ENCODE assay signal across 7 mouse cellular contexts in genomic region chr1:176814591-176815062, GRCm38 (mm10). TPM values are rescaled to one million over a fixed set of nuclear protein-coding genes. Genes with fewer than 3 reads are reported as not detected.
DNase-seq lines count a peak whose midpoint lies in the region; ATAC-seq and TF ChIP-seq lines count a peak whose summit lies in the region.

Gene Sdccag8 (plus strand): TSS chr1:176814660.

- H3K4me1 ChIP-seq in intestine, postnatal 0 days (replicated peaks; ENCODE audit: control insufficient read depth, insufficient read depth, low read length): peaks cover 8% of the 10 kb centered on the region
- H3K4me1 ChIP-seq in midbrain, embryonic 12.5 days: peaks cover 10% of the 10 kb centered on the region
- H3K4me1 ChIP-seq in small intestine, adult 2 months (ENCODE audit: control insufficient read depth, insufficient read depth, insufficient read length, low read length): peaks cover 12% of the 10 kb centered on the region

- peak within 1 kb of the TSS; percentile 90 for H3K4me2 ChIP-seq in intestine, postnatal 0 days (replicated peaks; ENCODE audit: low read depth)
- H3K4me2 ChIP-seq in midbrain, embryonic 12.5 days (replicated peaks): peak within 1 kb of the TSS; percentile 64

- TF ChIP-seq POLR2A in small intestine, adult 2 months (IDR thresholded peaks at IDR 0.05; ENCODE audit: low read depth, low read length): peak; percentile 30; the same call in 1 of the 2 replicates

- TF ChIP-seq CTCF in intestine, postnatal 0 days (IDR thresholded peaks at IDR 0.05; ENCODE audit: low read depth): no peak
- TF ChIP-seq CTCF in small intestine, adult 2 months (IDR thresholded peaks at IDR 0.05; ENCODE audit: extremely low read depth, insufficient read length, insufficient replicate concordance, low read depth, low read length): no peak

- H3K9me3 ChIP-seq in intestine, postnatal 0 days (ENCODE audit: control insufficient read depth): no peaks in the 10 kb centered on the region
- no peaks in the 10 kb centered on the region for H3K9me3 ChIP-seq in midbrain, embryonic 12.5 days

- peak; percentile 94 for ATAC-seq in intestine, postnatal 0 days
- ATAC-seq in midbrain, embryonic 12.5 days (ENCODE audit: low FRiP score, low read depth): peak; percentile 92

- peak within 1 kb of the TSS; percentile 93 for H3K4me3 ChIP-seq in intestine, postnatal 0 days (ENCODE audit: low read depth, low read length)
- peak within 1 kb of the TSS; percentile 89 for H3K4me3 ChIP-seq in midbrain, embryonic 12.5 days
- H3K4me3 ChIP-seq in small intestine, adult 2 months (ENCODE audit: low read depth, low read length): peak within 1 kb of the TSS; percentile 77

- DNase-seq in adrenal gland, adult 8-10 months: peak; percentile 96
- DNase-seq in embryo, embryonic 9.5 days (ENCODE audit: extremely low spot score): peak; percentile 88
- DNase-seq in gastrocnemius, postnatal 4 days (ENCODE audit: low spot score in 2 of 2): peak; percentile 85 to 95
- DNase-seq in left cerebral cortex, postnatal 4 days: peak; percentile 95

- H3K9ac ChIP-seq in intestine, postnatal 0 days (ENCODE audit: low read depth, low read length): peak within 1 kb of the TSS; percentile 77
- peak within 1 kb of the TSS; percentile 95 for H3K9ac ChIP-seq in midbrain, embryonic 12.5 days (replicated peaks)

- H3K27ac ChIP-seq in intestine, postnatal 0 days (ENCODE audit: low read depth, low read length): peak within 1 kb of the TSS; percentile 89
- H3K27ac ChIP-seq in midbrain, embryonic 12.5 days (replicated peaks): peak within 1 kb of the TSS; percentile 100
- peak within 1 kb of the TSS; percentile 91 for H3K27ac ChIP-seq in small intestine, adult 2 months (ENCODE audit: insufficient read depth, low read depth, low read length)

- no peaks in the 10 kb centered on the region for H3K36me3 ChIP-seq in intestine, postnatal 0 days (ENCODE audit: control insufficient read depth, insufficient read depth)
- no peaks in the 10 kb centered on the region for H3K36me3 ChIP-seq in midbrain, embryonic 12.5 days
- no peaks in the 10 kb centered on the region for H3K36me3 ChIP-seq in small intestine, adult 2 months (ENCODE audit: control insufficient read depth, insufficient read depth, low read length)

- H3K27me3 ChIP-seq in intestine, postnatal 0 days (replicated peaks; ENCODE audit: control insufficient read depth, insufficient read depth, low read length): no peaks in the 10 kb centered on the region
- no peaks in the 10 kb centered on the region for H3K27me3 ChIP-seq in midbrain, embryonic 12.5 days
- 0 out of 2 replicates have a peak, but pooled peaks cover 3% of the 10 kb centered on the region for H3K27me3 ChIP-seq in small intestine, adult 2 months (ENCODE audit: control insufficient read depth, insufficient read depth, low read length)

- intact Hi-C loops in left cerebral cortex, postnatal 4 days (cut with DNase I): no loop called here

- under 1% methylated on average over 25 of the region's 25 CpGs for WGBS in intestine, postnatal 0 days
- whole genome bisulfite sequencing in midbrain, embryonic 12.5 days: under 1% methylated on average over 25 of the region's 25 CpGs
- WGBS in small intestine, adult 2 months: under 1% methylated on average over 25 of the region's 25 CpGs

RNA-seq across cellular contexts. Expression of gene Sdccag8, which starts in this region (rescaled TPM):
- total RNA-seq in adrenal gland, adult 8-10 months (2022): 10 to 100 TPM in 3 of 4 experiments, 1 to 10 TPM in 1; 9.7 to 20.9 (median 12.7) TPM
- total RNA-seq in gastrocnemius, postnatal 4 days (2021): 1 to 10 TPM; 8.3 to 8.4 TPM
- 55.1 and 58.8 TPM in 2 replicates for polyA plus RNA-seq in intestine, postnatal 0 days (2015; fragmentation: Nextera tagmentation; extraction: Ambion mirVana)
- 10 to 100 TPM; 11.9 to 13.4 TPM for total RNA-seq in left cerebral cortex, postnatal 4 days (2021)
- polyA plus RNA-seq in midbrain, embryonic 12.5 days (2016; fragmentation: Nextera tagmentation; extraction: Ambion mirVana): 29.5 and 30.1 TPM in 2 replicates
- 3.6 and 5.1 TPM in 2 replicates for polyA plus RNA-seq in small intestine, adult 2 months (2012; rRNA removed)

Comparison
In these comparisons a context has a peak if more than half of its experiments do, and no peak if none do; other contexts are left out.
1. Peak in every context shown above with its lines: DNase-seq, ATAC-seq, H3K4me3 ChIP-seq and H3K27ac ChIP-seq.